Mouse (Mus musculus) G1E (cell line): Measurements from ENCODE around the gene Lmbr1l. TPM values are rescaled to one million over a fixed set of nuclear protein-coding genes. Genes with fewer than 3 reads are reported as not detected.
A peak's percentile ranks its signal among the peaks of the same experiment; 100 is the strongest.

Experiments
- ATAC-seq: 2 replicates; pipeline ENCODE4 v1.8.0; 2016; ENCODE audit warnings: mild to moderate bottlenecking; ENCODE audit not compliant: insufficient number of reproducible peaks, poor library complexity, low FRiP score, severe bottlenecking; ENCODE audit errors: extremely low read depth
- DNase-seq: peaks from one replicate; pipeline ENCODE4 v3.0.0; 2012; ENCODE audit warnings: low spot score
- H3K27me3 ChIP-seq: 2 replicates; pipeline ENCODE4 v1.6.1; 2012; ENCODE audit warnings: mild to moderate bottlenecking, low read length, inconsistent platforms; ENCODE audit not compliant: insufficient read depth
- H3K36me3 ChIP-seq: replicated peaks from 2 replicates; pipeline ENCODE3; 2012; ENCODE audit warnings: mild to moderate bottlenecking, inconsistent platforms
- H3K4me1 ChIP-seq: 2 replicates; pipeline ENCODE4 v1.6.1; 2012; ENCODE audit warnings: low read depth, low read length, inconsistent platforms, mixed read lengths; ENCODE audit not compliant: insufficient read depth
- H3K4me3 ChIP-seq: 2 replicates; pipeline ENCODE4 v1.5.1; 2012; ENCODE audit warnings: low read depth, mild to moderate bottlenecking, inconsistent platforms, low read length, moderate library complexity, mixed read lengths
- H3K9me3 ChIP-seq: replicated peaks from 2 replicates; pipeline ENCODE4 v1.6.1; 2012; ENCODE audit warnings: inconsistent platforms
- CTCF ChIP-seq: IDR thresholded peaks from 2 replicates; pipeline ENCODE4 v1.5.1; 2012; ENCODE audit warnings: low read depth, low read length, inconsistent platforms, mixed read lengths
- GATA1 ChIP-seq: IDR thresholded peaks from 2 replicates; pipeline ENCODE4 v1.6.1; 2012; ENCODE audit warnings: borderline replicate concordance, low read length, inconsistent platforms, mixed read lengths
- GATA2 ChIP-seq: IDR thresholded peaks from 2 replicates; pipeline ENCODE4 v1.6.1; 2012; ENCODE audit warnings: low read depth, low read length, inconsistent platforms, borderline replicate concordance
- POLR2AphosphoS5 ChIP-seq: IDR thresholded peaks from 2 replicates; pipeline ENCODE4 v1.6.1; 2012; ENCODE audit warnings: low read depth, low read length, inconsistent platforms; ENCODE audit not compliant: insufficient replicate concordance
- TAL1 ChIP-seq: conservative IDR thresholded peaks from 2 replicates; pipeline ENCODE4 v1.6.1; 2012; ENCODE audit warnings: low read depth, low read length, inconsistent platforms, mixed read lengths
- polyA plus RNA-seq: library from polyadenylated mRNA; stranded (reverse); fragments of >175 nt; gene quantifications from 2 replicates; pipeline ENCODE4 v1.2.3, GENCODE M21; 2012
- total RNA-seq, 2 experiments: library from RNA; stranded (forward) in 1 of 2; stranded (reverse) in 1 of 2; fragments of 200-1000 nt in 1 of 2; fragments of >200 nt in 1 of 2; fragmentation: Nextera tagmentation in 1 of 2; gene quantifications; 2 replicates each; pipeline ENCODE4 v1.2.3; 2014 to 2017

The Lmbr1l gene
- total and polyA plus RNA-seq, 3 experiments, result 4.5 to 17.1 (median 9.6) TPM

GRCm38 (mm10) chr15:98893940-98894745, 23.9 kb downstream of the Lmbr1l start, which contains the start of gene Rhebl1:
TSS of gene Rhebl1 (minus strand) at chr15:98894540.
- Histone ChIP-seq H3K9me3 (peaks cover 7% of the 10 kb centered on the region), H3K36me3 (no peaks in the 10 kb centered on the region), H3K27me3 (peaks cover 66% of the 10 kb centered on the region), H3K4me1 (peaks cover 51% of the 10 kb centered on the region), H3K4me3 (peak within 1 kb of the TSS; percentile 50)
- DNase-seq (no peak), ATAC-seq (no peak)
- TF ChIP-seq GATA1 (no peak), GATA2 (no peak), CTCF (no peak), POLR2AphosphoS5 (no peak), TAL1 (no peak)

GRCm38 (mm10) chr15:98893036-98893435, 25.0 kb downstream of the Lmbr1l start:
- H3K4me1 ChIP-seq, result peaks cover 45% of the 10 kb centered on the region
- peaks cover 57% of the 10 kb centered on the region for H3K27me3 ChIP-seq
- DNase-seq (no peak), ATAC-seq (no peak)
- no peak for TF ChIP-seq TAL1
- no peak for TF ChIP-seq GATA2
- no peak for TF ChIP-seq GATA1
- TF ChIP-seq POLR2AphosphoS5, result no peak
- TF ChIP-seq CTCF, result no peak
- peaks cover 7% of the 10 kb centered on the region for H3K9me3 ChIP-seq
- H3K36me3 ChIP-seq, result no peaks in the 10 kb centered on the region
- no peak overlapping the region for H3K4me3 ChIP-seq

- no peak overlapping the region for H3K4me3 ChIP-seq
- H3K4me1 ChIP-seq, result peaks cover 42% of the 10 kb centered on the region
- H3K9me3 ChIP-seq, result peaks cover 7% of the 10 kb centered on the region
- H3K36me3 ChIP-seq, result no peaks in the 10 kb centered on the region
- DNase-seq, result peak; percentile 63
- TF ChIP-seq CTCF, result peak; percentile 39; the same call in 1 of the 2 replicates
- no peak for TF ChIP-seq TAL1
- H3K27me3 ChIP-seq, result peaks cover 50% of the 10 kb centered on the region
- peak; percentile 40 for ATAC-seq
These were observed 26.0 kb downstream of the Lmbr1l start for GRCm38 (mm10) chr15:98891907-98892606.

- ATAC-seq (no peak), DNase-seq (no peak)
- Histone ChIP-seq H3K9me3 (peaks cover 7% of the 10 kb centered on the region), H3K27me3 (peaks cover 49% of the 10 kb centered on the region), H3K4me3 (no peak overlapping the region), H3K36me3 (no peaks in the 10 kb centered on the region), H3K4me1 (peaks cover 39% of the 10 kb centered on the region)
- no peak for TF ChIP-seq CTCF
- TF ChIP-seq POLR2AphosphoS5, result no peak
- TF ChIP-seq GATA1, result no peak
- TF ChIP-seq TAL1, result no peak
- no peak for TF ChIP-seq GATA2
These were observed 26.8 kb downstream of the Lmbr1l start for GRCm38 (mm10) chr15:98891198-98891742.

- ATAC-seq, result no peak
- TF ChIP-seq GATA2, result no peak
- no peak for TF ChIP-seq CTCF
These were observed 30.5 kb downstream of the Lmbr1l start for GRCm38 (mm10) chr15:98887526-98887925.

GRCm38 (mm10) chr15:98886667-98887387, 31.2 kb downstream of the Lmbr1l start:
- no peaks in the 10 kb centered on the region for H3K9me3 ChIP-seq
- no peak for ATAC-seq
- no peak for DNase-seq
- no peaks in the 10 kb centered on the region for H3K36me3 ChIP-seq
- TF ChIP-seq CTCF, result no peak
- H3K4me1 ChIP-seq, result peaks cover 13% of the 10 kb centered on the region
- H3K4me3 ChIP-seq, result no peak overlapping the region
- H3K27me3 ChIP-seq, result peaks cover 14% of the 10 kb centered on the region

More at GRCm38 (mm10) chr15:98887526-98887925, 30.5 kb downstream of the Lmbr1l start:
- no peaks in the 10 kb centered on the region for H3K36me3 ChIP-seq
- DNase-seq, result no peak
- H3K27me3 ChIP-seq, result peaks cover 14% of the 10 kb centered on the region
- no peaks in the 10 kb centered on the region for H3K9me3 ChIP-seq
- H3K4me1 ChIP-seq, result peaks cover 15% of the 10 kb centered on the region
- H3K4me3 ChIP-seq, result no peak overlapping the region
